Mouse (Mus musculus) kidney, postnatal 0 days (tissue): Measurements from ENCODE around the gene Cbx6. TPM values are rescaled to one million over a fixed set of nuclear protein-coding genes. Genes with fewer than 3 reads are reported as not detected.

Experiments used
- ATAC-seq: fragments of 200-750 bp; cut with Nextera tagmentation; replicated peaks from 2 replicates; pipeline ENCODE4 v1.8.0; 2017; ENCODE audit warnings: low read depth, moderate number of reproducible peaks, moderate TSS enrichment, moderate library complexity; ENCODE audit not compliant: low FRiP score
- DNase-seq: peaks from one replicate; pipeline ENCODE4 v3.0.0-alpha.2; 2016; ENCODE audit warnings: low spot score
- H3K27ac ChIP-seq: fragments of 300-500 bp; sonication (generic); 2 replicates; pipeline ENCODE4 v1.5.1; 2014; ENCODE audit warnings: mild to moderate bottlenecking
- H3K27me3 ChIP-seq: fragments of 300-500 bp; sonication (generic); 2 replicates; pipeline ENCODE4 v1.6.1; 2014; ENCODE audit warnings: low read length, mixed read lengths; ENCODE audit not compliant: insufficient read depth
- H3K36me3 ChIP-seq: fragments of 300-500 bp; sonication (generic); 2 replicates; pipeline ENCODE4 v1.6.1; 2014; ENCODE audit warnings: low read length, mixed read lengths; ENCODE audit not compliant: insufficient read depth
- H3K4me1 ChIP-seq: fragments of 300-500 bp; sonication (generic); replicated peaks from 2 replicates; pipeline ENCODE4 v1.6.1; 2014; ENCODE audit warnings: antibody characterized with exemption, low read length, mixed read lengths; ENCODE audit not compliant: insufficient read depth
- H3K4me2 ChIP-seq: fragments of 300-500 bp; sonication (generic); 2 replicates; pipeline ENCODE4 v1.6.1; 2014; ENCODE audit warnings: mild to moderate bottlenecking, low read length, moderate library complexity, mixed read lengths
- H3K4me3 ChIP-seq: fragments of 300-500 bp; sonication (generic); replicated peaks from 2 replicates; pipeline ENCODE4 v1.5.1; 2014; ENCODE audit warnings: low read depth, low read length
- H3K9ac ChIP-seq: fragments of 300-500 bp; sonication (generic); 2 replicates; pipeline ENCODE4 v1.6.1; 2014; ENCODE audit warnings: low read depth, low read length
- H3K9me3 ChIP-seq: fragments of 300-500 bp; sonication (generic); replicated peaks from 2 replicates; pipeline ENCODE4 v1.6.1; 2016; ENCODE audit warnings: low read length, inconsistent platforms, mixed read lengths
- CTCF ChIP-seq: IDR thresholded peaks from 2 replicates; pipeline ENCODE4 v1.5.1; 2016; ENCODE audit warnings: antibody characterized with exemption, low read depth, mild to moderate bottlenecking, moderate library complexity
- WGBS: fragments of 180-500 bp; shearing (Covaris S2); extraction: QIAGEN DNeasy Blood & Tissue Kit; methylation state at CpG from one replicate; pipeline ENCODE4 v1.1.7; 2014; 5-methylcytosine and 5-hydroxymethylcytosine counted together
- polyA plus RNA-seq: library from polyadenylated mRNA; unstranded; fragments of >200 nt; fragmentation: Nextera tagmentation; extraction: Ambion mirVana; gene quantifications from 2 replicates; pipeline ENCODE4 v1.2.1, GENCODE M21; 2015

Gene Cbx6
- polyA plus RNA-seq, 1 experiment from 2014 or later, result 39.0 TPM

DNA sequence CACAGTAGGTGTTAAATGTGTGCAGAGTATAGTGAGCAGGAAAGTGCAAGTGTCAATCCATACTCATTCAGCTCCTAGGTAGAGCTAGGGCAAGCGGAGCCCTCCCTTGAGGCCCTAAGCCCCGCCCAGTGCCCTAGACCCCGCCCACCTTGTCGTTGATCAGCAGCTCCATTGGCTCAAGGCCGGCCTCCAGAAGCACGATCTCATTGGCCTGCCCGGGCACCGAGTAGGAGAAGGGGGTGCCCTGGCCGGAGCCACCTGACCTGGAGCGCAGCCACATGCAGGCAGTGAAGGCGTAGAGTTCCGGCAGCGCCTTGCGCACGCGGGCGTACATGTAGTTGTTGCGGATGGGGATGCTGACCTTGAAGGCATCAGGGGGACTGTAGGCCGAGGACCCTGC lies 42.0 kb downstream of the Cbx6 start:
- TF ChIP-seq CTCF, result no peak
- DNase-seq, result no peak
- H3K36me3 ChIP-seq, result no peaks in the 10 kb centered on the region
- H3K4me2 ChIP-seq, result no peak overlapping the region
- no peak overlapping the region for H3K9ac ChIP-seq
- H3K27ac ChIP-seq, result no peak overlapping the region
- H3K4me3 ChIP-seq, result no peak overlapping the region
- 24% methylated on average over 19 of the region's 19 CpGs for WGBS
- no peaks in the 10 kb centered on the region for H3K27me3 ChIP-seq
- no peaks in the 10 kb centered on the region for H3K4me1 ChIP-seq
- no peaks in the 10 kb centered on the region for H3K9me3 ChIP-seq
- no peak for ATAC-seq

DNA sequence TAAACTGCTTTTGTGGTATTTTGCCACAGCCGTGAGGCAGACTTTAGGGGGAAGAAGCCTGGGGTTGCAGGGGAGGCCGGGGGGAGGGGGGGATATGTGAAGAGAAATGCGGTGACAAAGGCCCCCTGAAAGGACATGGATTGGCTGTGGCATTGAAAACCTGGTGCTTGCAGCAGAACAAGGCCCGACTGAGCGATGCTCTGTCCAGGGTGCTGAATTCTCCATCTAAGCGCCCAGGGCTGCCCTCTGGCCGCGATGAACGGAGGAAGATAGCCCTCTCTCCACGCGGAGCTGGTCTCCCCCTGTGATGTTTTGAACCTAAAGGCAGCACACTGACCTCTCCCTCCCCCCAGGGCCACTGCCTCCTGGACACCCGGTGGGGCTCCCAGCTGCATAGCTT lies 43.0 kb downstream of the Cbx6 start:
- peak; percentile 17; the same call in 1 of the 2 replicates for TF ChIP-seq CTCF
- Histone ChIP-seq H3K4me2 (no peak overlapping the region), H3K9me3 (no peaks in the 10 kb centered on the region), H3K27me3 (no peaks in the 10 kb centered on the region), H3K4me3 (no peak overlapping the region), H3K4me1 (no peaks in the 10 kb centered on the region), H3K36me3 (no peaks in the 10 kb centered on the region), H3K9ac (no peak overlapping the region), H3K27ac (no peak overlapping the region)
- DNase-seq (peak; percentile 81), ATAC-seq (no peak)
- WGBS, result 2% methylated on average over 12 of the region's 12 CpGs

DNA sequence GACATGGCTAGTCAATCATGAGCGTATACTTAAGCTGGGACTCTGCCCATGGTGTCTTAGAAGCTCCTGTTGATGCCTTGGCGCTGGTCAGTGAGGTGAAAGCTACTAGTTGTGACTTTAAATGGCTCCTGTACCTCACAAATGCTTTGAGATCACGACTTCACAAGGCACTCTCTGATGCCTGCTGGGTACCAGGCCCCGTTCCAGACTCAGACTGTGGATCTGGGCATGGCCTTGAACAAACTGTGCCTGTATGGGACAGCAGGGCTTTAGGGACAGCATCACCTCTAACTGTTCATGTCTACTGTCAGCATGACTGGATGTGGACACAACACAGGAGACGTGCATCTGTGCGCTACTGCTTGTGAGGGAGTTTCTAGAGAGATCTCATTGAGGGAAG lies 43.6 kb downstream of the Cbx6 start:
- 82% methylated on average over 6 of the region's 6 CpGs for WGBS
- TF ChIP-seq CTCF, result no peak

DNA sequence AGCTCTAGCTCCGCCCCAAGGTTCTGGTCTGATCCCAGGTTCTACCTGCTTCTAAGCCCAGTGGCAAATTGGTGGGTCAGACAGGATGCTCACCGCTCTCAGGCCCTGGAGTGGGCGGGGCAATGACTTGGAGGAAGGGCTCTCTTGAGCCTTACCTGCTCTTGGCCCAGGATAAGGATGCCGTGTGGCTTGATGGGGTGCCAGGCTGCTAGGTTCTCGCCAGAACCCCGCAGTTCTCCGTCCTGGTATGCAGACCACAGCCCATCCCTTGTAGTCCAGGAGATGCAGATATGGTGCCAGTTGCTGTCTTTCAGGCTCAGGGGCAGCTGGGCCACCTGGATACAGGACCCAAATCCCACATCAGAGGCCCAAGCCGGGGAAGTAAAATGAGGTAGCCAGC lies 44.4 kb downstream of the Cbx6 start:
- TF ChIP-seq CTCF, result no peak
- no peaks in the 10 kb centered on the region for H3K9me3 ChIP-seq
- no peaks in the 10 kb centered on the region for H3K36me3 ChIP-seq
- H3K4me2 ChIP-seq, result no peak overlapping the region
- H3K27ac ChIP-seq, result no peak overlapping the region
- H3K27me3 ChIP-seq, result no peaks in the 10 kb centered on the region
- ATAC-seq (no peak), DNase-seq (no peak)
- WGBS, result 54% methylated on average over 8 of the region's 8 CpGs
- H3K9ac ChIP-seq, result no peak overlapping the region
- H3K4me3 ChIP-seq, result no peak overlapping the region
- H3K4me1 ChIP-seq, result no peaks in the 10 kb centered on the region

More for the DNA sequence above, 43.6 kb downstream of the Cbx6 start:
- no peak overlapping the region for H3K9ac ChIP-seq
- no peak overlapping the region for H3K4me3 ChIP-seq
- H3K36me3 ChIP-seq, result no peaks in the 10 kb centered on the region
- H3K4me1 ChIP-seq, result no peaks in the 10 kb centered on the region
- H3K27ac ChIP-seq, result no peak overlapping the region
- DNase-seq (no peak), ATAC-seq (no peak)
- H3K9me3 ChIP-seq, result no peaks in the 10 kb centered on the region
- H3K27me3 ChIP-seq, result no peaks in the 10 kb centered on the region
- H3K4me2 ChIP-seq, result no peak overlapping the region

DNA sequence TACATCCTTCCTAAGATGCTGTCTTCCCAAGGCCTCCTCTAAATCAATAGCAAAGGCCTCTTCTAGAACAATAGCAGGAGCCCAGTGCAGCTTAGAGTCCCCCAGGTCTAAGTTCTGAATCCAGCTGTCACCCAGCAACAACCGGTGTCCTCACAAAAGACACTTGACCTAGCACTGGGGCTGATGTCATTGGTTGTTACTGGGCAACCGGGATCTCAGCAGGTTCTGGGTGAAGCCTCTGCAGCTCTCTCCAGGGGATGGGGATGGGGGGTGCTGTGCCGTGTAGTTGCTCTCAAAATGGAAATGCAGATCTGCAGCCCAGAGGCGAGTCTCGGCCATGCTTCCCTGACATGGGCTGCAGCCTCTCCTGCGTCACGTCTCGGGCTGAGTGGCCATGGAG lies 46.7 kb downstream of the Cbx6 start:
- DNase-seq, result no peak
- no peak overlapping the region for H3K4me2 ChIP-seq
- 59% methylated on average over 8 of the region's 8 CpGs for WGBS

DNA sequence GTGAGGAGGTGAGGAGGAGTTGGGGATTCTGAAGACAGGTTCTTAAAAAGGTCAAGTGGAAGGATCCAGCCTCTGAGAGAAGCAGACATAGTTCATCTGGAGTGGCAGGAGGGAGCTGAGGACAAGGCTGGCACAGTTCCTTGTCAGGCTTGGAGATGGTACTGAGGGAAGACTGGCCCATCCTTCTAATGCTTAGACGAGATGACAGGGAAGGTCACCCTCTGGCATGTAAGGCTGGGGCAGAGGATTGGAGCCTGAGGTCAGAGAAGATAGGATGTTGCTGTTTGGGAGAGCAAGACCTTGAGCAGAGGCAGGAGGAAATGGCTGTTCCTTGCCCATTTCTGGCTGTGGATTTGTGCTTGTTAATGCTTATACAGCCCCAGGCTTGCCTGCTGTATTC lies 49.4 kb downstream of the Cbx6 start:
- 59% methylated on average over 1 of the region's 1 CpGs for WGBS
- Histone ChIP-seq H3K27me3 (no peaks in the 10 kb centered on the region), H3K4me2 (no peak overlapping the region), H3K4me3 (no peak overlapping the region), H3K4me1 (no peaks in the 10 kb centered on the region), H3K9me3 (no peaks in the 10 kb centered on the region), H3K27ac (no peak overlapping the region), H3K9ac (no peak overlapping the region), H3K36me3 (no peaks in the 10 kb centered on the region)
- DNase-seq, result no peak
- no peak for ATAC-seq
- TF ChIP-seq CTCF, result no peak

More for the DNA sequence above, 46.7 kb downstream of the Cbx6 start:
- Histone ChIP-seq H3K9me3 (no peaks in the 10 kb centered on the region), H3K9ac (no peak overlapping the region), H3K36me3 (no peaks in the 10 kb centered on the region), H3K4me1 (no peaks in the 10 kb centered on the region), H3K4me3 (no peak overlapping the region), H3K27me3 (no peaks in the 10 kb centered on the region), H3K27ac (no peak overlapping the region)
- TF ChIP-seq CTCF, result no peak
- no peak for ATAC-seq

DNA sequence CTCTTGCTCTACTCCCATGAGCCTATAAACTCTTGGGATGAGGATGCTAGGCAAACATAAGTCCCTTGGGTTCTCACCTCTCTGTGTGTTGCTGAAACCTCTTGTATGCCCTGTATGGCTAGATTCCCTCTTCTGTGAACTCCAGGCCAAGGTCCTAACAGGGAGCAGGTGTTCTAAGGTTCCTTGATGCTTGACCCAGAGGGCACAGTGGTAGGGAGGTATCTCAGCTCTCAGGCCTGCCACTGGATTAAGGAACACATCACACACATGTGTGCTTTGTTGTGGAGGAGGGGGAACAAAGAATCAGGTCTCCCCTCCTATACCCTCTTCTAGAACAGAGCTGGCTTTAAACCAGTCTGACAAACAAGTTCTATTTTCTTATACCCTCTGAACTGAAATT lies 56.7 kb downstream of the Cbx6 start, which contains the start of gene Dnal4:
Dnal4 (minus strand) TSS at position 101 of the 400 bp plus-strand sequence.
- Histone ChIP-seq H3K4me3 (no peak within 1 kb of the TSS), H3K9me3 (no peaks in the 10 kb centered on the region), H3K36me3 (no peaks in the 10 kb centered on the region), H3K27me3 (no peaks in the 10 kb centered on the region), H3K9ac (no peak within 1 kb of the TSS), H3K4me1 (peaks cover 7% of the 10 kb centered on the region; the same call in 1 of the 2 replicates), H3K4me2 (no peak within 1 kb of the TSS), H3K27ac (no peak within 1 kb of the TSS)
- TF ChIP-seq CTCF, result no peak
- DNase-seq (no peak), ATAC-seq (no peak)
